15 mouse cellular contexts compared by ENCODE assay signal in genomic region chr9:43473164-43473563, GRCm38 (mm10).
"Had no signal": no experiment of that assay in that cellular context is flagged by ENCODE, and none has a peak within 500 bp of the region (broad histone marks: within the 10 kb centered on the region; RNA-seq: fewer than 3 reads in every experiment).

No protein-coding gene starts in this region.

- H3K36me3 ChIP-seq: liver, embryonic 13.5 days; lung, embryonic 15.5 days; stomach, embryonic 15.5 days had no signal

- DNase-seq: kidney, adult 18-20 months; kidney, postnatal 10 days; kidney, postnatal 4 days; liver; liver, embryonic 13.5 days; liver, postnatal 0 days; lung, postnatal 14 days; thymus, adult 2 months; thymus, postnatal 25 days had no signal

- H3K9ac ChIP-seq: liver, embryonic 13.5 days; liver, postnatal 0 days; lung, embryonic 15.5 days; stomach, embryonic 15.5 days had no signal

- H3K4me3 ChIP-seq: left cerebral cortex, adult 2 months; liver, embryonic 13.5 days; lung, embryonic 15.5 days; megakaryocyte, embryonic 14.5 days; stomach, embryonic 15.5 days had no signal

- H3K4me1 ChIP-seq: liver, embryonic 13.5 days; lung, embryonic 15.5 days; megakaryocyte, embryonic 14.5 days; stomach, embryonic 15.5 days had no signal

- ATAC-seq: liver, postnatal 0 days had no signal

- H3K27ac ChIP-seq: liver, embryonic 13.5 days; lung, embryonic 15.5 days; macrophage; stomach, embryonic 15.5 days had no signal

- H3K27me3 ChIP-seq: liver, embryonic 13.5 days; lung, embryonic 15.5 days; stomach, embryonic 15.5 days had no signal

- H3K9me3 ChIP-seq: liver, embryonic 13.5 days; lung, embryonic 15.5 days; megakaryocyte, embryonic 14.5 days; stomach, embryonic 15.5 days had no signal

- H3K4me2 ChIP-seq: liver, embryonic 13.5 days; lung, embryonic 15.5 days; midbrain, embryonic 11.5 days; stomach, embryonic 15.5 days had no signal
